Mouse (Mus musculus): ENCODE measurements around the gene Pld1. TPM values are rescaled to one million over a fixed set of nuclear protein-coding genes. Genes with fewer than 3 reads are reported as not detected.

The Pld1 gene
- polyA plus RNA-seq, 2 experiments = 6.4 to 6.8 TPM

DNA sequence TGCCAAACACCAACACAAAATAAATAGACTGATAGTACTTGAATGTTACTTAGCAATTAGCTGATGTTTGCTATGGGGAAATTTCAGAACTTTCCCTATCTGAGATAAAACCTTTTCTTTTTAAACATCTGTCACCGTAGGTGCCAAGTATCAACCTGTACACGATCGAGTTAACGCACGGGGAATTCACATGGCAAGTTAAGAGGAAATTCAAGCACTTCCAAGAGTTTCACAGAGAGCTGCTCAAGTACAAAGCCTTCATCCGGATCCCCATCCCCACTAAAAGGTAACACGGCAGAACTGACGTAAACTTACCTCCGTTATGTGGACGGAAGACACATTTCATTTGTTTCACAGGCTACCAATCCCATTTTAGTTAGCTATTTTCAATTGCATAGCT lies 90.0 kb downstream of the Pld1 start:
- Histone ChIP-seq H3K4me3 (replicated peaks; ENCODE audit: low read length) (no peak overlapping the region), H3K4me2 (replicated peaks; ENCODE audit: low read depth, low read length, severe bottlenecking) (no peak overlapping the region), H3K9ac (ENCODE audit: low read depth, low read length, severe bottlenecking) (no peak overlapping the region), H3K4me1 (ENCODE audit: control insufficient read depth, insufficient read depth, low read length) (no peaks in the 10 kb centered on the region), H3K27me3 (ENCODE audit: control insufficient read depth, insufficient read depth, low read length) (no peaks in the 10 kb centered on the region), H3K36me3 (ENCODE audit: control insufficient read depth, insufficient read depth, low read length) (no peaks in the 10 kb centered on the region), H3K27ac (replicated peaks; ENCODE audit: low read depth, low read length) (no peak overlapping the region), H3K9me3 (ENCODE audit: control insufficient read depth, low read length) (no peaks in the 10 kb centered on the region)
- TF ChIP-seq POLR2A (IDR thresholded peaks at IDR 0.05; ENCODE audit: borderline replicate concordance, extremely low read depth, insufficient read depth, insufficient read length) = no peak
- ATAC-seq (ENCODE audit: low FRiP score, low read depth) (no peak), DNase-seq (ENCODE audit: low spot score) (no peak)
- WGBS = 86% methylated on average over 10 of the region's 10 CpGs

DNA sequence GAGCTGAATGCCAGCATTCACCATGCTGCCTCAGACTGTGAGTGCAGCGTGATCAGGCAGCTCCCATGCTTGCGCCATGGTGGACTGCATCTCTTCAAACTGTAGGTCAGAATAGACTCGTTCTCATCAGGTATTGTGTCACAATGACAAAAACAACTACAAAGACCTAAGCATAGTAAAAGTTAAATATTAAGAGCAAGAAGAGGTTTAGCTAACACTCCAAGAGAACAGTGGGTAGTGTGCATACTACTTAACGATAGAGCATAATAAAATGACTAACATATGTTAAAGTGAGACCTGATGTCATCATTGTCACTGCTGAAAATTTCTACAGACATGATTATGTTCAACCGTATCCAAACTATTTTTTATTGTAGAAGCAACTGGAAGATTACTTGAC lies 92.4 kb downstream of the Pld1 start:
- Histone ChIP-seq H3K27ac (replicated peaks; ENCODE audit: low read depth, low read length) (no peak overlapping the region), H3K36me3 (ENCODE audit: control insufficient read depth, insufficient read depth, low read length) (no peaks in the 10 kb centered on the region), H3K4me3 (replicated peaks; ENCODE audit: low read length) (no peak overlapping the region), H3K4me1 (ENCODE audit: control insufficient read depth, insufficient read depth, low read length) (no peaks in the 10 kb centered on the region), H3K4me2 (replicated peaks; ENCODE audit: low read depth, low read length, severe bottlenecking) (no peak overlapping the region), H3K27me3 (ENCODE audit: control insufficient read depth, insufficient read depth, low read length) (no peaks in the 10 kb centered on the region), H3K9me3 (ENCODE audit: control insufficient read depth, low read length) (no peaks in the 10 kb centered on the region), H3K9ac (ENCODE audit: low read depth, low read length, severe bottlenecking) (no peak overlapping the region)
- no peak for TF ChIP-seq POLR2A (IDR thresholded peaks at IDR 0.05; ENCODE audit: borderline replicate concordance, extremely low read depth, insufficient read depth, insufficient read length)
- no peak for DNase-seq (ENCODE audit: low spot score)
- 86% methylated on average over 5 of the region's 5 CpGs for WGBS
- no peak for ATAC-seq (ENCODE audit: low FRiP score, low read depth)

DNA sequence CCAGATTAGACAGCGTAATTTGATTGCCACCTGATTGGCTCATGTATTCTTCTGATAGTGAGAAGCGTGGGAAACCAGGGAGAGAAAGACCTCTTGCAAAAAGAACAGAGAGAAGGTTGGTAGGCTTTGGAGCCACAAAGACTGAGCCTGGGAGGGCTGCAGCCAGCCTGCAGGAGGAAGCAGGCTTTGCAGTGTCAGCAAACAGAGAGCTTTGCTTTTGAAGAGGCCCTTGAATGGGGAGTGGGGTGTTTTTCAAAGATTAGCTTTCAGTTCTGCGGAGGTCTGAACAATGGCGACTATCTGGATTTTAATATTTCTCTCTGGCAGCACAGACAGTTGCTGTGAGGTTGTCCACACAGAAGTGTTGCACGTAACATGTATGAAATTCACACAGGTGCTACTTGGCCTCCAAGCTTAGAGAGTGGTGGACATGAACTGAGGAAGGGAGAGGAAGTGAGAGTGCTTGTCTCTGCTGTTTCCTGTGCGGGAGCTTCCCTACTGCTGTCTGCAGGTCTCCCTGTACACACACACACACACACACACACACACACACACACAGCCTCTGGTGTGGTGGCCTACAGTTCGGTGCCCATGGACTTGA lies 93.2 kb downstream of the Pld1 start:
- no peaks in the 10 kb centered on the region for H3K36me3 ChIP-seq (ENCODE audit: control insufficient read depth, insufficient read depth, low read length)
- 75% methylated on average over 7 of the region's 7 CpGs for WGBS
- ATAC-seq (ENCODE audit: low FRiP score, low read depth) (no peak), DNase-seq (ENCODE audit: low spot score) (no peak)
- no peaks in the 10 kb centered on the region for H3K9me3 ChIP-seq (ENCODE audit: control insufficient read depth, low read length)
- no peaks in the 10 kb centered on the region for H3K4me1 ChIP-seq (ENCODE audit: control insufficient read depth, insufficient read depth, low read length)
- TF ChIP-seq POLR2A (IDR thresholded peaks at IDR 0.05; ENCODE audit: borderline replicate concordance, extremely low read depth, insufficient read depth, insufficient read length) = no peak
- H3K9ac ChIP-seq (ENCODE audit: low read depth, low read length, severe bottlenecking) = no peak overlapping the region
- H3K4me3 ChIP-seq (replicated peaks; ENCODE audit: low read length) = no peak overlapping the region
- no peaks in the 10 kb centered on the region for H3K27me3 ChIP-seq (ENCODE audit: control insufficient read depth, insufficient read depth, low read length)
- H3K4me2 ChIP-seq (replicated peaks; ENCODE audit: low read depth, low read length, severe bottlenecking) = no peak overlapping the region
- H3K27ac ChIP-seq (replicated peaks; ENCODE audit: low read depth, low read length) = no peak overlapping the region

DNA sequence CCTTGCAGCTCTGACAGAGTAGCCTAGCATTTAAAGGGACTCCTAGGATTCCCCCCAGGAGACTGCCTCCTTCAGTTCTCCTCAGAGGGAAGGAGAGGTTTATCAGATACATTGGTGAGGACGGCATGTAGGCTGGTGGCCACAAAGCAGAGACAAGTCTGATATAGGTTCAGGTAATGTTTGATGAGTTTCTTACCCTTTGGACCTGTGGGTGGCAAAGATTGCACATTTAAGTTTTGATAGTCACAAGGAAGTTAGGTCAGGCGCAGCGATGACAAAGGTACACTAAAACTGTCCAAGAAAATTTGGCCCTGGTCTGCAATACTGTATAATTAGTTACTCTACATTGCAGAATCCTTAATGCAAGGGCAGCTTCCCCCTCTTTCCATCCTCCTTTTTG lies 95.4 kb downstream of the Pld1 start:
- DNase-seq (ENCODE audit: low spot score) = no peak
- TF ChIP-seq POLR2A (IDR thresholded peaks at IDR 0.05; ENCODE audit: borderline replicate concordance, extremely low read depth, insufficient read depth, insufficient read length) = no peak
- Histone ChIP-seq H3K4me1 (ENCODE audit: control insufficient read depth, insufficient read depth, low read length) (peaks cover 3% of the 10 kb centered on the region; the same call in 1 of the 2 replicates), H3K27ac (replicated peaks; ENCODE audit: low read depth, low read length) (no peak overlapping the region), H3K9me3 (ENCODE audit: control insufficient read depth, low read length) (no peaks in the 10 kb centered on the region), H3K4me3 (replicated peaks; ENCODE audit: low read length) (no peak overlapping the region), H3K9ac (ENCODE audit: low read depth, low read length, severe bottlenecking) (no peak overlapping the region), H3K4me2 (replicated peaks; ENCODE audit: low read depth, low read length, severe bottlenecking) (no peak overlapping the region), H3K27me3 (ENCODE audit: control insufficient read depth, insufficient read depth, low read length) (no peaks in the 10 kb centered on the region), H3K36me3 (ENCODE audit: control insufficient read depth, insufficient read depth, low read length) (no peaks in the 10 kb centered on the region)
- 97% methylated on average over 3 of the region's 3 CpGs for WGBS
- ATAC-seq (ENCODE audit: low FRiP score, low read depth) = no peak

DNA sequence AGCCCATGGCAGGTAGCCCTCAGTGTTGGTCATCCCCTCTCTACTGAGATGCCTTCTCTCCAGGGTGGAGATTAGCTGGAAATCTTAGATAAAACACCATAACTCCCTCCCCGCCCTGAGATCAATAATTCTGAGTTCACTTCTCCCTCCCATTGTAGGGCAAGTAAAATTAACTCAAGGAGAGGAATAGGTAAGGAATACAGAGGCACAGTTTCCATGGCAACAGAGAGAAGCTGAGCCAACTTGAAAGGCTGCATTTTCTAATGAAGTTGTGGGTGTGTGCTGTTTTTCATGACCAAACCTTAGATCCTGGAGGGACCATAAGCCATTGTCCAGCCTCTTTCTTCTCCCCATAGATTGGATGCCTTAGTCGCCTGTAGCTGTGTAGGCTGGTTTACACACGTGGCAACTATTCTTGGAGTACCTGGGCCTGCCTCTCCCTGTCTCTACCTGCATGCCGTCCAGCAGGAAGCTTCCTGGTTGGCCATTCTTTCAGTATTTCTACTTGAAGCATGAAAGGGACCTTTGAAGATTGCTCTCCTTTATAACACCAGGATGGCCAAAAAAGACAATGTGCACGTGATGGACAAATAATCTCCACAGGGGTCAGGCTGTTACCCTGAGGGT lies 96.3 kb downstream of the Pld1 start:
- no peak for ATAC-seq (ENCODE audit: low FRiP score, low read depth)
- no peak for DNase-seq (ENCODE audit: low spot score)
- H3K27me3 ChIP-seq (ENCODE audit: control insufficient read depth, insufficient read depth, low read length) = no peaks in the 10 kb centered on the region
- no peaks in the 10 kb centered on the region for H3K36me3 ChIP-seq (ENCODE audit: control insufficient read depth, insufficient read depth, low read length)
- no peak overlapping the region for H3K4me2 ChIP-seq (replicated peaks; ENCODE audit: low read depth, low read length, severe bottlenecking)
- H3K4me1 ChIP-seq (ENCODE audit: control insufficient read depth, insufficient read depth, low read length) = peaks cover 3% of the 10 kb centered on the region; the same call in 1 of the 2 replicates
- no peaks in the 10 kb centered on the region for H3K9me3 ChIP-seq (ENCODE audit: control insufficient read depth, low read length)
- no peak for TF ChIP-seq POLR2A (IDR thresholded peaks at IDR 0.05; ENCODE audit: borderline replicate concordance, extremely low read depth, insufficient read depth, insufficient read length)
- H3K4me3 ChIP-seq (replicated peaks; ENCODE audit: low read length) = no peak overlapping the region
- H3K27ac ChIP-seq (replicated peaks; ENCODE audit: low read depth, low read length) = no peak overlapping the region
- no peak overlapping the region for H3K9ac ChIP-seq (ENCODE audit: low read depth, low read length, severe bottlenecking)
- 75% methylated on average over 5 of the region's 5 CpGs for WGBS
